Mouse (Mus musculus) fibroblast of lung, adult 2 months (primary cell): ENCODE measurements around the gene Hdac10.

Experiments used
- DNase-seq: peaks from one replicate; pipeline ENCODE4 v3.0.0-alpha.2; 2011; ENCODE audit warnings: low read depth

Hdac10 gene

GRCm38 (mm10) chr15:89148496-89149270 is 20.2 kb upstream of the Hdac10 start:
- DNase-seq: no peak

DNA sequence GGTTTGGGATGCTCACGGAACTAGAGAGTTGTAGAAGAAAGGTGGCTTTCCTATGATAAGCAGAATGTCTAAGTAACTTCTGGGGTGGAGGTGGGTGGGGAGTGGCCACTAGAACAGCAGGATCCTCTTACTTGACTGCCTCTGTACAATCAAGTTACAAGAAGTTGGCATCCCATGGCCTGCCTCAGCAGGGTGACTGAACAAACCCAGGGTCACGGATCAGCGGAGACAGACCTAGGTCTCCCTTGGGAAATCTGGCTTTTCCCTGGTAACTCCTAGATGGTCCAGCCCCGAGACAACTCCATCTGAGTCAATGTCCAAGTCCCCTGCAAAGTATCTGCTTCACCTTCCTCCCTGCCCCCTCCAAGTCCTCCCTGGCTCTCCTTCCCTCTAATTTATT is 19.4 kb upstream of the Hdac10 start:
- DNase-seq: no peak

DNA sequence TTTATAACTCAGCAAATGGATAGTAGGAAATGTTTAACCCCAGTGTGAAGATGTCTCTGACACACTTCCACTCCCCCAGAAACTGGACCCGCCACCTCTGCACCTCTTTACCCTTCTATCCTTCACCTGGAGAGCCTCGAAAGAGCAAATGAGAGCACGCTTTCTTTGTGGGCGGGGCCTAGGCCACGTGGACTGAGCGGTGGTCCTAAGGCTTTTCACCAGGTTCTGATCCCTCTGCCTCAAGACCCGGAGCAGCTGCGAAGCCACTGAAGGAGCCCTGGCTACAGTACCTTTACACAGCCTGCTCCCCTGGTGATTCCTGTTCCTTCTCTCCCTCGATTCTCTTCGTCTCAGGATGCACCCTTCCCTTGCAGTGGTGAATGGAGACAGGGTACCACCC is 19.0 kb upstream of the Hdac10 start:
- no peak for DNase-seq

DNA sequence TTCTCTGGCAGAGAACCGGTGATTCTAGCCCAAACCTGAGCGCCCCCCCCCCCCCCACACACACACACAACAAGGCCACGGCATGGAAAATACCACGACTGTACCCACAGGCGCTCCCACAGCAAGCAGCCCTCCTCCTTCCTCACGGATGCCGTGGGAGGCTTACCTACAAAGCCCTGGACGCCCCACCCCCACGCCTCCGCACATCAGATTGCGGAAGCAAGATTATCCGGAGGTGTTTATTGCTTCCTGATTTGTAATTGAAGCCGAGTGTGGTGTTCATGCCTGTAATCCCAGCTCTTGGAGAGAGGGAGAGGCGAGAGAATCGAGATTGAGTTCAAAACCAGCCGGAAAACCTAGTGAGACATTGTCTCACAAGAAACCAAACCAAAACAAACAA is 18.5 kb upstream of the Hdac10 start:
- DNase-seq: no peak

- no peak for DNase-seq
Measured at GRCm38 (mm10) chr15:89146537-89146936, 18.0 kb upstream of the Hdac10 start.

GRCm38 (mm10) chr15:89145813-89146350 is 17.4 kb upstream of the Hdac10 start:
- DNase-seq: no peak

GRCm38 (mm10) chr15:89144965-89145364 is 16.5 kb upstream of the Hdac10 start:
- DNase-seq: no peak

GRCm38 (mm10) chr15:89143134-89143533 is 14.6 kb upstream of the Hdac10 start:
- DNase-seq: no peak

GRCm38 (mm10) chr15:89141905-89142304 is 13.4 kb upstream of the Hdac10 start:
- DNase-seq: no peak

DNA sequence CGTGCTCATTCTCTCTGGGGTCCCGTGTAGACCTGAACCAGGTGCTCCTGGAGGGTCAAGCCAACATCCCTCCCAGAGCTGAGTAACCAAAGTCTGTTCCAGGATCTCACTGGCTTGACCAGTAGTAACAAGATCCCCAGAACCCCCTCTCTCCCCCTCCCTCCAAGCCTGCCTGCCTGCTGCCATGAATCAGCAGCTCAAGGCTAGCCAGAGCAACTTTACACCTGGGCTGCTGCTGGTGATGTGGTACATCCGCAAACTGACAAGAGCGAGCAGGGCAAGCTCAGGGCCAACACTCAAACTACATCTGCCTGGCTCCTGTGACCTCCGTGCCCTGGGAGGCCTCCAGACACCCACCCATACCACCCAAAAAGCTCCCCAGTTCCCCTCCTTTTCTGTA is 12.9 kb upstream of the Hdac10 start:
- DNase-seq: no peak

DNA sequence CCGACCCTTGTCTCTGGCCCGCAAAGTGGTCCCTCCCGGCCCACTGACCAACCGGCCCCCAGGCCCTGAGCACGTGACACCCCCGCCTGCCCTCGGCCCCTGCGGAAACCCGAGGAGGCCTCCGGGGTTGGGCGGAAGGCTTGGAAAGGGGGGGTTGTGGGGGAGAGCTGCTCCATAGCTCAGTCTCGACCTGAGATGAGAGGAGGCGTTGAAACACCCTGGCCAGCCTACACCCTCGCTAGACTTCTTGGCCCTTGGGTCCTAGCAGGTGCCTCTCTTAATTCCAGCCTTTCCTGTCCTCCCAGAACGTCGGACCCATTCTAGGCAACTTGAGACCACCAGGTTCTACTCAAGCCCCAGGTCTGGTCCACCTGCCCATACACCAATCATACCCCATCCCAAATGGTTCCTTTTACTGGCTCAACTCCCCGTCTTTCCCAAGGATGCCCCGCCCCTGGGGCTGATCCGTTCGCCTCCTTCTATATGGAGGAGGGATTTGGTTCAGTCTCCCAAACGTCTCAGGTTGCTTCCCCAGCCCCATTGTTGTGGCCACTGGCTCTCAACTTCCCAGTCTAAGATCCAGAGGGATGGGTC is 12.3 kb upstream of the Hdac10 start, which contains the start of gene Mapk12:
Mapk12 (minus strand) TSS at position 45 of the 594 bp plus-strand sequence.
- no peak for DNase-seq

DNA sequence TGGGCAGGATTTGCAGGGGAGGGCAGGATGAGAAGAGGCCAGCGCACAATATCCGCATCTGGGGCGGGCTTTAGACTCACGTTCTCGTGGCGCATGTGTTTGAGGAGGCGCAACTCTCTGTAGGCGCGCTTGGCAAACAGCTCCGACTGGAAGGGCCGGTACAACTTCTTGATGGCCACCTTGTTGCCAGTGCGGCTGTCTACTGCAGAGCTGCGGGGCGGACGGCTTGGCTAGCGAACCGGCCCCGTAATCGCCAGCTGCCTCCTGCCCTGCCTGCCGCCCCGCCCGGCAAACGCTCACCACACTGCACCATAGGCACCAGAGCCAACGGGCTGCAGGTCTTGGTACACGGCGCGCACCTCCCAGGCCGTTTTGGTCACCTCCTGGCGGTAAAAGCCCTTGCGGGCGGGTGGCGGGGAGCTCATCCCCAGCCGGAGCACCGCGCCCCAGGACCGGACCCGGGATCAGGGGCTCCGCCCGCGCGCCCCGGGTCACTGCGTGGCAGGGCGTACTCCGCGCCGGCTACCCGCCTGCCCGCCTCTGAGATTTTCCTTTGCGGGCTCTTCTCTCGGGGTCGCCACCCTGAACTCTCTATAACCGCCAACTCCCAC is 11.7 kb upstream of the Hdac10 start:
- DNase-seq: no peak

DNA sequence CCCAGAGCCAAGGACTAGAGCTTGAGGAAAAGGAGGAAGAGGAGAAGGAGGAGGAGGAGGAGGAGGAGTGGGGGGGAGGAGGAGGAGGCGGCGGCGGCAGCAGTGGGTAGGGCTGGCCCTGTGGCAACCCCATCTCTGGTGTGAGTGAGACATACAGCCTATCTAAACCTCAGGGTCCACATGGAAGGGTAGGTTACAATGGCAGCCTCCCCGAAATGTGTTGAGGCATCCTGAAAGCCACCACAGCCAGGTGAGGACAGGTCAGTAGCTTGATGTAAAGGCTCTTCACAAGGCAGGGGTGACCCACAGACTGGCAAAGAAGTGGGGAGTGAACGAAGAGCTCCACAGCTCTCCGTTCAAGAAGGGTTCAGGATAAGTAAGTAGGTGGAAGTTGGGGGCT is 10.0 kb upstream of the Hdac10 start:
- no peak for DNase-seq

- no peak for DNase-seq
Measured at GRCm38 (mm10) chr15:89138046-89138405, 9.5 kb upstream of the Hdac10 start.

DNA sequence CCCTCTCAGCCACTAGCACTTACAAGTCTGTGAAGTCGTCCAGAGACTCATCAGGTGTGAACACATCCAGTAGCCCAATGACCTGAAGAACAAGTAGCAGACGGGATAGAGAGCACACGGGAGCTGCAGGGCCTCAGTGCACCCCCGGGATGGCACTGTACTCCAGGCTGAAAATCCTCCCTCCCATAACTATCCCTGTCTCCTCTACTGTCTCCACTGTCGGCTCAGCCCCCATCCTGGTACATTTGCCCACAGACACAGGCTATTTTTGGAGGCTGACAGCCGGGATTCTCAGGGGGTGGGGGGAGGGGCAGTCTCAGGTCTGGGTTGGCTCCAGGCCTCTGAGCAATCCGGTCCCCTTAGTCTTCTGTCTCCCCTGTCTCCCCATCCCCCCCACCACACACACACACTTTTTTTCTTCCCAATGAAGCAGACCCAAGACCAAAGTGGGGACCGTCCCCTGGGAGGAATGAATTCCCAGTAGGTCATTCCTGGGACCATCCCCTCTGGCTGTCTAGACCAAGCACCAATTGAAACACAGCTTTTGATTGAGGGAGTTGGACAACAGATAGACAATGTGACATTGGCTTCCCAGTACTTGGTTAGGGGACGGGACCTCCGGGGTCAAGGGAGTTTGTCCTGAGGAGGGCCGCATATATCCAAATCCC is 9.0 kb upstream of the Hdac10 start:
- DNase-seq: no peak

DNA sequence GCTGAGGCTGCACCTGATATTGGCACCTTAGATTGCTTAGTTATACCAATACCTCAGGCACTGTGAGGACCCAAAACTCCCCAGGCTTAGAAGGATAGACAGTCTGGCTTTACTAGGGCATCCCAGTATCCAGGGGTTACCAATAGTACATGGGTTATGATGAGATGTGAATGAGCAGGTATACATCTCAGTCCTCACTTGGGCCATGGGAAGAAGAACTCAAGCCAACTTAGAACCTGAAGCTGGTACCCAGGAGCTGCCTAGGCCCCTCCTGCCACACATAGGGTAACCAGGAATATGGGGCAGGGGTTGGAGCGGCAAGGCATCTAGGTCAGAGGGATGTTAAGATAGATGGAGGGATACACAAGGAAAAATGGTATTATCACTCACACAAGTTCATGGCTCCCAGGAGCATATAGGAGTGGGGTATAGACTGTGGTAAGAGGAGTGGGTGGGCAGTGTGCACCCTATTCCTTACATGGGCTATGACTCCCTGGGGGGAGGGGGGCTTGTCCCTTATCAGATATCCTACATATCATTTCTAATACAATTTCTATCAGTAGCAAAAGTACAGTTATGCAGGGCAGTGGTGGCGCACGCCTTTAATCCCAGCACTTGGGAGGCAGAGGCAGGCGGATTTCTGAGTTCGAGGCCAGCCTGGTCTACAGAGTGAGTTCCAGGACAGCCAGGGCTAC is 8.1 kb upstream of the Hdac10 start:
- no peak for DNase-seq

DNA sequence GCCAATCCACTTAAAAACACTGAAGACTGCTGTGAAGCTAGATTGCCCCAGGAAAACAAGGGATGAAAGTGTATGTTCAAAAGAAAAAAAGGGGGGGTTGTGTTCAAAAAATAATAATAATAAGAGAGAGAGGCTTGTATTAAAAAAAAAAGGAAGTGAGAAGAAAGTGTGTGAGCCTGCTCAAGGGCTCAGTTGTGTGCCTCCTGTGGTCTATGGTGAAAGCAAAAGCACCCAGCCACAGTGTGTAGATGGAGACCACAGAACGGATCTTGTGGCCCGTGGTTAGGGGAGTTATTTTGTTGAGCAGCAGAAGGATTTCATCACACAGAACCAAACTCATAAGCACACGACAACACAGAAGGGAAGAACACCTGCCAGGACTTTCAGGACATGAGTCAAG is 2.8 kb upstream of the Hdac10 start:
- no peak for DNase-seq

- DNase-seq: no peak
Measured at GRCm38 (mm10) chr15:89130245-89130644, 1.7 kb upstream of the Hdac10 start.

- no peak for DNase-seq
Measured at GRCm38 (mm10) chr15:89127364-89127940, 1.0 kb downstream of the Hdac10 start.

GRCm38 (mm10) chr15:89126622-89127021 is 1.9 kb downstream of the Hdac10 start:
- DNase-seq: no peak

DNA sequence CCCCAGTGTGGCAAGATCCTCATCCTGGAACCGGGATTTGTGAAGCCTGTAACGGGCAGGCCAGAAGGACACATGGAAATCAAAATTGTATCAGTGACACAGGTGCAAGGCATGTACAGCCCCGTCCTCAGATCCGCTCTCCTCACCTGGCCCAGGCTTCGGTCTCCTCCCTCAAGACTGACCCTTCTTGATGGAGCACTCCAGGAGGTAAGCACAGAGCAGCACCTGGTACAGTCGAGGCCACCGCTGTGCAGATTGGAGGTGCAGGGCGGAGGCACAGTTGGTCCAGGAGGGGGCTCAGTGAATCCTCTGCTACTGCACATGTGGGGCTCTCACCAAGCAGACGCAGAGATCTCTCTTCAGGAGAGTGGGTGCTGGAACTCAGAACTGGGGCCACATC is 3.1 kb downstream of the Hdac10 start:
- no peak for DNase-seq

DNA sequence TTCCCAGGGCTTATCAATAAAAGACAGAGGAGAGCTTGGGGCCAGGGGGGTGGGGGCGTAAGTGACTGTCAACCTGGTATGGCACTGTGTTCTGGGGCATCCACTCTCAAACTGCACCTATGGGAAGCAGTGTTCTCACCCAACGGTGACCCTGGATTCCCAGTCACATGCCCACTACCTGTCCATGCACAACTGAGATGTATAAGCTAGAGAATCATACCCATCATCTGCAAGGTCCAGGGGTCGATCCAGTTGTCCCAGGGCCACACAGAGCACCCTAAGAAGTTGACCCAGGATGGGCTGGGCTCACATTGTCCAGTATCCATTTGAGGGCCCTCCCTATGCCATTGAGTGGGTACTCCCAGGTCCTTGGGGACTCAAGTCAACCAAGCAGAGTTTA is 4.2 kb downstream of the Hdac10 start:
- no peak for DNase-seq
